Mouse (Mus musculus): Measurements from ENCODE around the gene Cox19. TPM values are rescaled to one million over a fixed set of nuclear protein-coding genes. Genes with fewer than 3 reads are reported as not detected.

Gene Cox19
- polyA plus RNA-seq, 1 experiment from 2014 or later: 142 TPM

- Histone ChIP-seq H3K4me1 (ENCODE audit: control insufficient read depth, insufficient read depth, low read length) (no peaks in the 10 kb centered on the region), H3K4me3 (ENCODE audit: low read depth, low read length) (no peak overlapping the region), H3K9me3 (ENCODE audit: control insufficient read depth, low read length) (no peaks in the 10 kb centered on the region), H3K27ac (ENCODE audit: low read depth, low read length) (no peak overlapping the region), H3K9ac (ENCODE audit: low read length) (no peak overlapping the region), H3K36me3 (ENCODE audit: control insufficient read depth, insufficient read depth, low read length) (no peaks in the 10 kb centered on the region), H3K4me2 (ENCODE audit: low read depth) (no peak overlapping the region), H3K27me3 (ENCODE audit: control insufficient read depth, insufficient read depth, low read length) (no peaks in the 10 kb centered on the region)
- ATAC-seq (ENCODE audit: insufficient read depth, low FRiP score, low TSS enrichment): no peak
- DNase-seq (ENCODE audit: low spot score): no peak
- 88% methylated on average over 9 of the region's 9 CpGs for WGBS
These were observed 39.4 kb downstream of the Cox19 start for GRCm38 (mm10) chr5:139311822-139312221.

GRCm38 (mm10) chr5:139310477-139310876 is 40.7 kb downstream of the Cox19 start:
- H3K4me1 ChIP-seq (ENCODE audit: control insufficient read depth, insufficient read depth, low read length): no peaks in the 10 kb centered on the region
- DNase-seq (ENCODE audit: low spot score): no peak
- H3K4me3 ChIP-seq (ENCODE audit: low read depth, low read length): no peak overlapping the region
- H3K4me2 ChIP-seq (ENCODE audit: low read depth): no peak overlapping the region
- H3K9me3 ChIP-seq (ENCODE audit: control insufficient read depth, low read length): no peaks in the 10 kb centered on the region
- ATAC-seq (ENCODE audit: insufficient read depth, low FRiP score, low TSS enrichment): no peak
- no peak overlapping the region for H3K27ac ChIP-seq (ENCODE audit: low read depth, low read length)
- H3K9ac ChIP-seq (ENCODE audit: low read length): no peak overlapping the region
- 92% methylated on average over 4 of the region's 4 CpGs for WGBS
- H3K27me3 ChIP-seq (ENCODE audit: control insufficient read depth, insufficient read depth, low read length): no peaks in the 10 kb centered on the region
- H3K36me3 ChIP-seq (ENCODE audit: control insufficient read depth, insufficient read depth, low read length): no peaks in the 10 kb centered on the region

- DNase-seq (ENCODE audit: low spot score): no peak
- no peak overlapping the region for H3K4me2 ChIP-seq (ENCODE audit: low read depth)
- no peaks in the 10 kb centered on the region for H3K4me1 ChIP-seq (ENCODE audit: control insufficient read depth, insufficient read depth, low read length)
- ATAC-seq (ENCODE audit: insufficient read depth, low FRiP score, low TSS enrichment): no peak
- WGBS: 85% methylated on average over 3 of the region's 3 CpGs
- no peak overlapping the region for H3K9ac ChIP-seq (ENCODE audit: low read length)
- no peaks in the 10 kb centered on the region for H3K36me3 ChIP-seq (ENCODE audit: control insufficient read depth, insufficient read depth, low read length)
- no peak overlapping the region for H3K4me3 ChIP-seq (ENCODE audit: low read depth, low read length)
- no peaks in the 10 kb centered on the region for H3K27me3 ChIP-seq (ENCODE audit: control insufficient read depth, insufficient read depth, low read length)
- no peak overlapping the region for H3K27ac ChIP-seq (ENCODE audit: low read depth, low read length)
- no peaks in the 10 kb centered on the region for H3K9me3 ChIP-seq (ENCODE audit: control insufficient read depth, low read length)
These were observed 41.3 kb downstream of the Cox19 start for GRCm38 (mm10) chr5:139309946-139310345.

GRCm38 (mm10) chr5:139303646-139304061 is 47.6 kb downstream of the Cox19 start:
- WGBS: 87% methylated on average over 9 of the region's 9 CpGs
- DNase-seq (ENCODE audit: low spot score): no peak
- Histone ChIP-seq H3K9ac (ENCODE audit: low read length) (no peak overlapping the region), H3K36me3 (ENCODE audit: control insufficient read depth, insufficient read depth, low read length) (no peaks in the 10 kb centered on the region), H3K4me1 (ENCODE audit: control insufficient read depth, insufficient read depth, low read length) (no peaks in the 10 kb centered on the region), H3K4me2 (ENCODE audit: low read depth) (no peak overlapping the region), H3K4me3 (ENCODE audit: low read depth, low read length) (no peak overlapping the region), H3K27ac (ENCODE audit: low read depth, low read length) (no peak overlapping the region), H3K27me3 (ENCODE audit: control insufficient read depth, insufficient read depth, low read length) (no peaks in the 10 kb centered on the region), H3K9me3 (ENCODE audit: control insufficient read depth, low read length) (no peaks in the 10 kb centered on the region)
- ATAC-seq (ENCODE audit: insufficient read depth, low FRiP score, low TSS enrichment): no peak

- 87% methylated on average over 6 of the region's 6 CpGs for WGBS
- H3K27me3 ChIP-seq (ENCODE audit: control insufficient read depth, insufficient read depth, low read length): no peaks in the 10 kb centered on the region
- H3K9ac ChIP-seq (ENCODE audit: low read length): no peak overlapping the region
- no peaks in the 10 kb centered on the region for H3K36me3 ChIP-seq (ENCODE audit: control insufficient read depth, insufficient read depth, low read length)
- H3K27ac ChIP-seq (ENCODE audit: low read depth, low read length): no peak overlapping the region
- no peaks in the 10 kb centered on the region for H3K9me3 ChIP-seq (ENCODE audit: control insufficient read depth, low read length)
- no peak for DNase-seq (ENCODE audit: low spot score)
- no peak for ATAC-seq (ENCODE audit: insufficient read depth, low FRiP score, low TSS enrichment)
- H3K4me3 ChIP-seq (ENCODE audit: low read depth, low read length): no peak overlapping the region
- no peaks in the 10 kb centered on the region for H3K4me1 ChIP-seq (ENCODE audit: control insufficient read depth, insufficient read depth, low read length)
- no peak overlapping the region for H3K4me2 ChIP-seq (ENCODE audit: low read depth)
These were observed 49.1 kb downstream of the Cox19 start for GRCm38 (mm10) chr5:139302101-139302500.

- Histone ChIP-seq H3K4me2 (ENCODE audit: low read depth) (no peak overlapping the region), H3K4me3 (ENCODE audit: low read depth, low read length) (no peak overlapping the region), H3K9me3 (ENCODE audit: control insufficient read depth, low read length) (no peaks in the 10 kb centered on the region), H3K9ac (ENCODE audit: low read length) (no peak overlapping the region), H3K27ac (ENCODE audit: low read depth, low read length) (no peak overlapping the region), H3K4me1 (ENCODE audit: control insufficient read depth, insufficient read depth, low read length) (no peaks in the 10 kb centered on the region), H3K36me3 (ENCODE audit: control insufficient read depth, insufficient read depth, low read length) (no peaks in the 10 kb centered on the region), H3K27me3 (ENCODE audit: control insufficient read depth, insufficient read depth, low read length) (no peaks in the 10 kb centered on the region)
- 79% methylated on average over 5 of the region's 5 CpGs for WGBS
- ATAC-seq (ENCODE audit: insufficient read depth, low FRiP score, low TSS enrichment) (no peak), DNase-seq (ENCODE audit: low spot score) (no peak)
These were observed 53.5 kb downstream of the Cox19 start for GRCm38 (mm10) chr5:139297745-139298144.

GRCm38 (mm10) chr5:139297092-139297491 is 54.1 kb downstream of the Cox19 start:
- Histone ChIP-seq H3K4me1 (ENCODE audit: control insufficient read depth, insufficient read depth, low read length) (no peaks in the 10 kb centered on the region), H3K27me3 (ENCODE audit: control insufficient read depth, insufficient read depth, low read length) (no peaks in the 10 kb centered on the region), H3K4me2 (ENCODE audit: low read depth) (no peak overlapping the region), H3K27ac (ENCODE audit: low read depth, low read length) (no peak overlapping the region), H3K9ac (ENCODE audit: low read length) (no peak overlapping the region), H3K4me3 (ENCODE audit: low read depth, low read length) (no peak overlapping the region), H3K36me3 (ENCODE audit: control insufficient read depth, insufficient read depth, low read length) (no peaks in the 10 kb centered on the region), H3K9me3 (ENCODE audit: control insufficient read depth, low read length) (no peaks in the 10 kb centered on the region)
- ATAC-seq (ENCODE audit: insufficient read depth, low FRiP score, low TSS enrichment) (no peak), DNase-seq (ENCODE audit: low spot score) (no peak)
- 91% methylated on average over 10 of the region's 10 CpGs for WGBS

GRCm38 (mm10) chr5:139294089-139294488 is 57.1 kb downstream of the Cox19 start:
- Histone ChIP-seq H3K4me2 (ENCODE audit: low read depth) (no peak overlapping the region), H3K27me3 (ENCODE audit: control insufficient read depth, insufficient read depth, low read length) (no peaks in the 10 kb centered on the region)

GRCm38 (mm10) chr5:139291811-139292560 is 59.2 kb downstream of the Cox19 start:
- DNase-seq (ENCODE audit: low spot score) (no peak), ATAC-seq (ENCODE audit: insufficient read depth, low FRiP score, low TSS enrichment) (no peak)
- no peaks in the 10 kb centered on the region for H3K9me3 ChIP-seq (ENCODE audit: control insufficient read depth, low read length)
- no peaks in the 10 kb centered on the region for H3K4me1 ChIP-seq (ENCODE audit: control insufficient read depth, insufficient read depth, low read length)
- H3K27me3 ChIP-seq (ENCODE audit: control insufficient read depth, insufficient read depth, low read length): no peaks in the 10 kb centered on the region
- H3K4me3 ChIP-seq (ENCODE audit: low read depth, low read length): no peak overlapping the region
- no peak overlapping the region for H3K9ac ChIP-seq (ENCODE audit: low read length)
- no peak overlapping the region for H3K27ac ChIP-seq (ENCODE audit: low read depth, low read length)
- no peaks in the 10 kb centered on the region for H3K36me3 ChIP-seq (ENCODE audit: control insufficient read depth, insufficient read depth, low read length)
- no peak overlapping the region for H3K4me2 ChIP-seq (ENCODE audit: low read depth)
- 72% methylated on average over 6 of the region's 6 CpGs for WGBS

More at GRCm38 (mm10) chr5:139294089-139294488, 57.1 kb downstream of the Cox19 start:
- Histone ChIP-seq H3K27ac (ENCODE audit: low read depth, low read length) (no peak overlapping the region), H3K36me3 (ENCODE audit: control insufficient read depth, insufficient read depth, low read length) (no peaks in the 10 kb centered on the region), H3K4me3 (ENCODE audit: low read depth, low read length) (no peak overlapping the region), H3K9ac (ENCODE audit: low read length) (no peak overlapping the region), H3K4me1 (ENCODE audit: control insufficient read depth, insufficient read depth, low read length) (no peaks in the 10 kb centered on the region), H3K9me3 (ENCODE audit: control insufficient read depth, low read length) (no peaks in the 10 kb centered on the region)
- ATAC-seq (ENCODE audit: insufficient read depth, low FRiP score, low TSS enrichment) (no peak), DNase-seq (ENCODE audit: low spot score) (no peak)
- WGBS: 82% methylated on average over 2 of the region's 2 CpGs

Data from neural tube, embryonic 11.5 days (tissue).